ENCODE assay signal across 9 mouse cellular contexts in genomic region chr3:138744030-138744774, GRCm38 (mm10). TPM values are rescaled to one million over a fixed set of nuclear protein-coding genes. Genes with fewer than 3 reads are reported as not detected.
DNase-seq lines count a peak whose midpoint lies in the region; ATAC-seq and TF ChIP-seq lines count a peak whose summit lies in the region.
"Had no signal": no experiment of that assay in that cellular context is flagged by ENCODE, and none has a peak within 500 bp of the region (broad histone marks: within the 10 kb centered on the region; RNA-seq: fewer than 3 reads in every experiment).

No protein-coding gene starts in this region.

- H3K4me2 ChIP-seq in heart, embryonic 14.5 days (ENCODE audit: low read length), result peak overlapping the region; percentile 97
- H3K4me2 ChIP-seq in forebrain, embryonic 16.5 days (ENCODE audit: low read length), result peak overlapping the region; percentile 78

- 65% methylated on average over 8 of the region's 8 CpGs for WGBS in heart, embryonic 14.5 days
- 18% methylated on average over 8 of the region's 8 CpGs for WGBS in forebrain, embryonic 16.5 days
- WGBS in midbrain, embryonic 10.5 days, result 39% methylated on average over 8 of the region's 8 CpGs

- peak overlapping the region in 1 of 2 experiments; percentile 86; a peak in 1 of 4 replicates for H3K4me3 ChIP-seq in heart, embryonic 14.5 days (ENCODE audit: control insufficient read depth in 1 of 2, insufficient read depth in 1 of 2, low read depth in 1 of 2, low read length in 2 of 2)
- peak overlapping the region; percentile 83 to 92; a peak in 3 of 4 replicates for H3K4me3 ChIP-seq in ES-E14 (ENCODE audit: insufficient read depth in 1 of 2, low read depth in 1 of 2, low read length in 2 of 2, poor library complexity in 1 of 2, severe bottlenecking in 1 of 2)
- peak overlapping the region; percentile 97 for H3K4me3 ChIP-seq in forebrain, embryonic 16.5 days (replicated peaks; ENCODE audit: low read length)
- peak overlapping the region; percentile 85 for H3K4me3 ChIP-seq in midbrain, embryonic 10.5 days

- ATAC-seq in heart, embryonic 14.5 days (ENCODE audit: insufficient number of reproducible peaks, insufficient read depth, low FRiP score, low read depth), result no peak
- no peak for ATAC-seq in forebrain, embryonic 16.5 days
- ATAC-seq in monocyte, adult 5-6 weeks (replicated peaks; ENCODE audit: insufficient number of reproducible peaks, low FRiP score, low TSS enrichment, poor library complexity, severe bottlenecking), result no peak

- in situ Hi-C loops in ES-E14 (cut with MboI; ENCODE audit: low sequenced_read_pairs in 2 of 2, unreplicated experiment in 2 of 2), result no loop called here

- no peak for DNase-seq in heart, postnatal 36 days
- DNase-seq in ES-E14 (ENCODE audit: low read depth, low spot score), result no peak
- DNase-seq in midbrain, embryonic 10.5 days (ENCODE audit: low spot score), result no peak
- DNase-seq in right cerebral cortex, adult 2 months (ENCODE audit: low spot score in 2 of 2), result no peak
- DNase-seq in cerebellum, adult 8-10 months, result no peak

- no peak overlapping the region for H3K27ac ChIP-seq in heart, embryonic 14.5 days (replicated peaks in 1 of 2; ENCODE audit: control insufficient read depth in 1 of 2, insufficient read depth in 1 of 2, low read depth in 2 of 2, low read length in 2 of 2)
- no peak overlapping the region for H3K27ac ChIP-seq in ES-E14 (ENCODE audit: insufficient read depth, low read depth, low read length, poor library complexity, severe bottlenecking)
- no peak overlapping the region for H3K27ac ChIP-seq in forebrain, embryonic 16.5 days (ENCODE audit: low read length)
- peak overlapping the region; percentile 94; the same call in 1 of the 2 replicates for H3K27ac ChIP-seq in midbrain, embryonic 10.5 days (replicated peaks)

- H3K9me3 ChIP-seq in heart, embryonic 14.5 days (ENCODE audit: control insufficient read depth, low read length), result no peaks in the 10 kb centered on the region
- H3K9me3 ChIP-seq in ES-E14 (ENCODE audit: control insufficient read depth, insufficient read depth, low read depth, low read length), result no peaks in the 10 kb centered on the region
- no peaks in the 10 kb centered on the region for H3K9me3 ChIP-seq in forebrain, embryonic 16.5 days (ENCODE audit: control insufficient read depth, low read length)
- no peaks in the 10 kb centered on the region for H3K9me3 ChIP-seq in midbrain, embryonic 10.5 days (replicated peaks)

- H3K36me3 ChIP-seq in heart, embryonic 14.5 days (ENCODE audit: control insufficient read depth, insufficient read depth, low read length), result no peaks in the 10 kb centered on the region
- no peaks in the 10 kb centered on the region for H3K36me3 ChIP-seq in ES-E14 (ENCODE audit: control insufficient read depth, insufficient read depth, low read length, poor library complexity, severe bottlenecking)
- no peaks in the 10 kb centered on the region for H3K36me3 ChIP-seq in forebrain, embryonic 16.5 days (ENCODE audit: control insufficient read depth, insufficient read depth)
- no peaks in the 10 kb centered on the region for H3K36me3 ChIP-seq in midbrain, embryonic 10.5 days
- H3K36me3 ChIP-seq: G1E had no signal

- no peak overlapping the region for H3K9ac ChIP-seq in heart, embryonic 14.5 days (ENCODE audit: low read length)
- no peak overlapping the region; the same call in 1 of the 2 replicates for H3K9ac ChIP-seq in ES-E14 (ENCODE audit: insufficient read depth, low read depth, low read length, poor library complexity, severe bottlenecking)
- peak overlapping the region; percentile 94 for H3K9ac ChIP-seq in forebrain, embryonic 16.5 days (replicated peaks; ENCODE audit: low read depth, low read length)

- intact Hi-C loops in heart, postnatal 36 days (cut with DNase I), result loop anchor here (5.0 kb wide), 2 partner anchors 63 to 217 kb away; partner anchors contain the start of gene Eif4e

- H3K4me1 ChIP-seq in heart, embryonic 14.5 days (ENCODE audit: control insufficient read depth in 2 of 2, insufficient read depth in 2 of 2, low read length in 2 of 2), result peaks cover 12 to 14% of the 10 kb centered on the region in 2 experiments; a peak in 3 of 4 replicates
- H3K4me1 ChIP-seq in ES-E14 (ENCODE audit: control insufficient read depth in 2 of 2, insufficient read depth in 2 of 2, low read length in 2 of 2, poor library complexity in 1 of 2), result peaks cover 0 to 4% of the 10 kb centered on the region in 2 experiments; a peak in 3 of 4 replicates
- H3K4me1 ChIP-seq in forebrain, embryonic 16.5 days (replicated peaks; ENCODE audit: control insufficient read depth, insufficient read depth, low read length), result peaks cover 36% of the 10 kb centered on the region
- peaks cover 36% of the 10 kb centered on the region for H3K4me1 ChIP-seq in midbrain, embryonic 10.5 days

- H3K27me3 ChIP-seq in heart, embryonic 14.5 days (ENCODE audit: control insufficient read depth, insufficient read depth, low read length), result peaks cover 9% of the 10 kb centered on the region; the same call in 1 of the 2 replicates
- H3K27me3 ChIP-seq in forebrain, embryonic 16.5 days (replicated peaks; ENCODE audit: control insufficient read depth, insufficient read depth, low read length), result no peaks in the 10 kb centered on the region
- peaks cover 19% of the 10 kb centered on the region for H3K27me3 ChIP-seq in midbrain, embryonic 10.5 days (ENCODE audit: low read depth, poor library complexity, severe bottlenecking)

TF ChIP-seq in ES-E14, 5 proteins besides CTCF, POLR2A, EP300 and RAD21:
- TF ChIP-seq ZNF384 (IDR thresholded peaks at IDR 0.05; ENCODE audit: low read depth, low read length), result no peak
- TF ChIP-seq ZC3H11A (IDR thresholded peaks at IDR 0.05; ENCODE audit: borderline replicate concordance, low read depth, low read length), result no peak

RNA-seq across cellular contexts. Expression of gene Tspan5, which starts 2.2 kb away (rescaled TPM):
- 16.1 and 17.4 TPM in 2 replicates for polyA plus RNA-seq in heart, embryonic 14.5 days (2014; fragmentation: Nextera tagmentation; extraction: Ambion mirVana)
- total RNA-seq in heart, postnatal 36 days (2021), result 1 to 10 TPM; 7.3 to 8.6 TPM
- total RNA-seq in ES-E14 (2012; rRNA removed), result 12.7 and 23.4 TPM in 2 replicates
- polyA plus RNA-seq in forebrain, embryonic 16.5 days (2015; fragmentation: Nextera tagmentation; extraction: Ambion mirVana), result 98.7 and 113 TPM in 2 replicates
- 28.1 and 31.7 TPM in 2 replicates for polyA plus RNA-seq in midbrain, embryonic 10.5 days (2016; fragmentation: Nextera tagmentation; extraction: Ambion mirVana)
- total RNA-seq in monocyte, adult 5-6 weeks (2017), result 20.4 to 46.2 TPM (median 20.5 TPM) in 3 replicates
- polyA plus RNA-seq: G1E had no signal
